Mouse (Mus musculus) inflammation-experienced regulatory T-cells, adult 6 months (primary cell): ENCODE measurements around the gene Prr36. TPM values are rescaled to one million over a fixed set of nuclear protein-coding genes. Genes with fewer than 3 reads are reported as not detected.
"Not testable (repeated sequence)": the region's sequence is repeated elsewhere in the genome, so short reads cannot be mapped to it uniquely, and the experiment has no call there.

Experiments
- ATAC-seq: one replicate; pipeline ENCODE4 v1.8.0; 2017
- polyA plus RNA-seq, 3 experiments: library from polyadenylated mRNA; unstranded; fragments of 100-300 nt; shearing (Covaris generic); gene quantifications; one replicate each; pipeline ENCODE4 v1.2.1; 2017

Gene Prr36
- under 1 TPM; 0.30 to 0.57 (median 0.50) TPM for polyA plus RNA-seq

- no peak for ATAC-seq
Observed at GRCm38 (mm10) chr8:4216791-4217621, at the start of gene Prr36. Gene Prr36, minus strand, starts transcription at chr8:4217459.

- ATAC-seq: no peak
Observed at GRCm38 (mm10) chr8:4265160-4265914, 48.1 kb upstream of the Prr36 start.

- no peak for ATAC-seq
Observed at GRCm38 (mm10) chr8:4263105-4263791, 46.0 kb upstream of the Prr36 start.

- ATAC-seq: no peak
Observed at GRCm38 (mm10) chr8:4259805-4260170, 42.5 kb upstream of the Prr36 start.

GRCm38 (mm10) chr8:4259125-4259804 is 42.0 kb upstream of the Prr36 start, which contains the start of gene Ctxn1:
Gene Ctxn1, minus strand, starts transcription at chr8:4259274.
- ATAC-seq: peak; percentile 95

- ATAC-seq: peak; percentile 11
Observed at GRCm38 (mm10) chr8:4258678-4259077, 41.4 kb upstream of the Prr36 start.

- peak; percentile 43 for ATAC-seq
Observed at GRCm38 (mm10) chr8:4258233-4258632, 41.0 kb upstream of the Prr36 start.

- ATAC-seq: no peak
Observed at GRCm38 (mm10) chr8:4257350-4257749, 40.1 kb upstream of the Prr36 start.

GRCm38 (mm10) chr8:4256911-4257310 is 39.7 kb upstream of the Prr36 start:
- no peak for ATAC-seq

- ATAC-seq: not testable (repeated sequence)
Observed at GRCm38 (mm10) chr8:4255471-4255870, 38.2 kb upstream of the Prr36 start.

GRCm38 (mm10) chr8:4254001-4254400 is 36.7 kb upstream of the Prr36 start:
- no peak for ATAC-seq

GRCm38 (mm10) chr8:4252934-4253841 is 35.9 kb upstream of the Prr36 start, which contains the start of gene Snapc2:
Gene Snapc2, plus strand, starts transcription at chr8:4253080.
- peak; percentile 94 for ATAC-seq

GRCm38 (mm10) chr8:4252116-4252760 is 35.0 kb upstream of the Prr36 start:
- ATAC-seq: no peak

GRCm38 (mm10) chr8:4250306-4250970 is 33.2 kb upstream of the Prr36 start:
- ATAC-seq: peak; percentile 53

- no peak for ATAC-seq
Observed at GRCm38 (mm10) chr8:4249213-4249612, 32.0 kb upstream of the Prr36 start.

- ATAC-seq: no peak
Observed at GRCm38 (mm10) chr8:4247951-4248540, 30.8 kb upstream of the Prr36 start, which contains the start of gene Tgfbr3l. Gene Tgfbr3l, plus strand, starts transcription at chr8:4248214.

- ATAC-seq: no peak
Observed at GRCm38 (mm10) chr8:4247241-4247640, 30.0 kb upstream of the Prr36 start.

GRCm38 (mm10) chr8:4245737-4246136 is 28.5 kb upstream of the Prr36 start:
- no peak for ATAC-seq

GRCm38 (mm10) chr8:4245061-4245460 is 27.8 kb upstream of the Prr36 start:
- no peak for ATAC-seq
